Mouse (Mus musculus) liver (tissue): ENCODE data around the gene Atp5j2.
A peak's percentile ranks its signal among the peaks of the same experiment; 100 is the strongest.

Source experiments
- DNase-seq: peaks from one replicate; pipeline ENCODE4 v3.0.0-alpha.2; 2020; ENCODE audit warnings: mixed read lengths

The Atp5j2 gene

DNA sequence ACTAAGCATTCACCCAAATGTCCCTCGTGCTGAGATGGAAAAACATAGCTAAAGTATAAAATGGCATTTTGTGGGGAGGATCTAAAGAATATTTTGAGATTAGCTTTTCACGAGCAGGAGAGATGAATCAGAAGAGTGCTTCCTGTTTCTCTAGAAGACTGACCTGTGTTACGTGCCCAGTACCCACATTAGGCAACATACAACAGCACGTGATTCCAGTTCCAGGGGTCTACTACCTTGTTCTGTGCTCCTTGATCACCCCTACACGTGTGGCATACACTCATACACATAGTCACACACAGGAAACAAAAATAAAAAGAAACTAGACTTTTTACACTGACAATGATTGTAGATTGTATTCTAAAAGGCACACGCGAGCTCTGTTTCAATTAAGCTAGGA lies 8.5 kb upstream of the Atp5j2 start:
- no peak for DNase-seq

DNA sequence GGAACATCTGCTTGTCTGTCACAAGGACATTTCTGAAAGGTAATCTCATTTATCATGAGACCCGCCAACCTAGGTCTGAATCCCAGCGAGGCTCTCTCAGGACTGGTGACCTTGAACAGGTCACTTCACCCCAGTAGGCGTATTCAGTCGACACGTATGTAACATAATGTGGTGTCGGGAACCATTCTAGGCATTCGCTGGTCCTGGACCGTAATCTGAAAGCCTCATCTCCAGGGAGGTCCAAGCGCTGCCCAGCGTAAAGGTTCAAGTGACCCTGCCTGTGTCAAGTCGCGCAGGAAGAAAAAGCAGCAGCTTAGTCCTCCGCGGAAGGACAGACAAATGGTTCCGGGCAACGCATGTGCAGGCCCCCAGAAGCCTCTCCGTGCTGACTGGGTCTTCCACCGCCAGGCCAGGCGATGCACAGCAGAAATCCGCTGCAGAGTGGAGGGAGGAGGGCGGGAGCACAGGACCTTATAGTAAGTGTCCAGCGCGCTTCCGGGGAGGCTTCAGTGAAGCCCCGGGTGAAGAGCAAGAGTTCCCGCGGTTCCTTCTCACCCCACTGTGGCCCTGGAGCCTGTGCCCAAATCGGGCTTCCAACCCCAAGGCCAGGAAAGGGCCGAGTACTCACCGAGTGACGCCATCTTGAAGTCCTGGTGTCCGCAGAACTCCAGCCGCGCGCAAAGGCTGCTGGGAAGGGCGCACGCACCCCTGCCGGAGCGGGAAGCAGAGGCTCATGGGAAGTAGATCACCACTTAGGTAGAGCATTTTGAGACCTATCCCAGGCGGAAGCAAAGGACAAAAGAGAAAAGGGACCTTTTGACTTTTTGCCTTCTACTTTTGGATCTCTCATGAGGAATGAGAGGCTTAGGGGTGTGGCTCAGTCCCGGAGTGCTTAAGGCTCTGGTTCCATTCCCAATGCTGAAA lies 725 bp downstream of the Atp5j2 start:
- DNase-seq: peak; percentile 92

DNA sequence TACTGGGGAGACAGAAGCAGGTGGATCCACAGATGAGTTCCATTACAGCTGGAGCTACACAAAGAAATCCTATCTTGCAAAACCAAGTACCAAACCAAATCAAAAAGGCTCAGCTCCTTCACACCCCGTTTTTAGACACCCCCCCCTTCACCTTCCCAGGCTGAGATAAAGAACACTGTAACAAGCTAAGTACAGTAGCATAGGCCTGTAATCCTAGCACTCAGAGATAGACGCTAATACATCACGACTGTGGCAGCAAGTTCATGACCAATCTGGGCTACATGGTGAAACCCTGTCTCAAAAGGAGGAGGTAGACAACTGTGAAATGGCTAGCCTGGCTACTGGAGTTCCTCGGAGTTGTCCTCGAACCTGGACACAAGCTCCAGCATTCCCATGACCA lies 1.5 kb downstream of the Atp5j2 start:
- DNase-seq: no peak

DNA sequence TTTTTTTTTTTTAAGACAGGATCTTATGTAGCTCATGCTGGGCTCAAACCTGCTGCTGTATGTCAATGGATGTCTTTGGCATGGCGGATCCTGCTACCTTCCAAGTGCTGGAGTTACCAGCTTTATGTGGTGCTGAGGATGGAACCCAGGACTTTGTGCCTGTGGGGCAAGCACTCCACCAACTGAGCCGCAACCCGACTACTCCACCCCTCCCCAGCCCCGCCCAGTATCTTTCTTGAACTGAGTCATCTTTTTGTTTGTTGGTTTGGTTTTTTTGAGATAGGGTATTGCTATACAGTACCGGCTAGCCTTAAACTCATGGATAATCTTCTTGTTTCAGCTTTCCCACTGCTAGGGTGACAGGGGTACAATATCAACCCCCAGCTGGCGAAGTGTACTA lies 2.4 kb downstream of the Atp5j2 start:
- peak; percentile 56 for DNase-seq

DNA sequence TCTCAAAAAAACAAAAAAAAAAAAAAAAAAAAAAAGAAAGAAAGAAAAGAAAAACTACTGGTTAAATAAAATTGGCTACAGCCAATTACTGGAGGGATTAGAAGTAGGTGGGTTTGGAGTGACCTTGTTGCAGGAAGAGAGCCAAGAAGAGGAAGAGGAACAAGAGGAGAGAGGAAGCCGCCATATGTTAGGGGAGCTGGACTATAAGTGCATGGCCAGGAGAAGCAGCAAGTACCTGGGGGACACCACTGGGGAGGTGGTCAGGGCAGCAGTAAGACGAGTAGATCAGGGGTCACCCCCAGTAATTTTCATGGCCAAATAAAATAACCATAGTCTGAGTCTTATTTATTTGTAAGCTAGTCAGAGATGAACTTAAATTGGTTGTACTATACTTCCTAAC lies 6.6 kb downstream of the Atp5j2 start:
- DNase-seq: no peak

DNA sequence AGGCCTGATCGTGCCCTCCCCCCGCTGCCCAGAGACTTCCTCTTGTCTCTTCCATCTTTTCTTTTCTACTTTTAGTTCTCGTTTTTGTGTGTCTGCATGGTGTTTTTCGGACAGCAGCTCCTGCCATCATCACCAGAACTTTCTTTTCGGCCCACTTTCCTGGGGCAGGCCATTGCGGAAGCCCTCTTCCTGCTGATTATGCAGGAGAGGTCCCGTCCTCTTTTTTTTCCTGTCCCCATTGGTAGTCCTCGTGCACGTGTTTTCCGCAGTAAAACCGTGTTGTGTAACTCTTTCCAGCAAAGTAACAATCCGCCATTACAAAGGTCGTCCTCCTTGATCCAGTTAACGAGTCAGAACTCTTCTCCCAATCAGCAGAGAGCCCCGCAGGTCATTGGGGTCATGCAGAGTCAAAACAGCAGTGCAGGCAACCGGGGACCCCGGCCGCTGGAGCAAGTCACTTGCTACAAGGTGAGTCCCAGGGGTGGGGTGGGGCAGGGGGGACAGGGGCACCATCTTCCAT lies 13.3 kb downstream of the Atp5j2 start:
- no peak for DNase-seq

DNA sequence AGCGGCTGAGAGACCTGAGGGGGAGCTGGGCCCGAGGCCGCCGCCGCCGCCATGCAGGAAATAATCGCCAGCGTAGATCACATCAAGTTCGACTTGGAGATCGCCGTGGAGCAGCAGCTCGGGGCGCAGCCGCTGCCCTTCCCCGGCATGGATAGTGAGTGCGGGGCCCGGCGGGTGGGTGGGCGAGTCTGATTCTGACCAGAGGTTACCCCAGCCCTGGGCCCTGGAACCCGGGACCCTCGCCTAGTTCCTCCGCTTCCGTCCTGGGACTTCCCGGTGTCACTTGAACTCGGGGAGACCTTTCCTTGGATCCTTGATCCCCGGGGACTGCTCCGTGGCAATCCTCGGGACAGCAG lies 24.6 kb downstream of the Atp5j2 start:
- DNase-seq: peak; percentile 27

DNA sequence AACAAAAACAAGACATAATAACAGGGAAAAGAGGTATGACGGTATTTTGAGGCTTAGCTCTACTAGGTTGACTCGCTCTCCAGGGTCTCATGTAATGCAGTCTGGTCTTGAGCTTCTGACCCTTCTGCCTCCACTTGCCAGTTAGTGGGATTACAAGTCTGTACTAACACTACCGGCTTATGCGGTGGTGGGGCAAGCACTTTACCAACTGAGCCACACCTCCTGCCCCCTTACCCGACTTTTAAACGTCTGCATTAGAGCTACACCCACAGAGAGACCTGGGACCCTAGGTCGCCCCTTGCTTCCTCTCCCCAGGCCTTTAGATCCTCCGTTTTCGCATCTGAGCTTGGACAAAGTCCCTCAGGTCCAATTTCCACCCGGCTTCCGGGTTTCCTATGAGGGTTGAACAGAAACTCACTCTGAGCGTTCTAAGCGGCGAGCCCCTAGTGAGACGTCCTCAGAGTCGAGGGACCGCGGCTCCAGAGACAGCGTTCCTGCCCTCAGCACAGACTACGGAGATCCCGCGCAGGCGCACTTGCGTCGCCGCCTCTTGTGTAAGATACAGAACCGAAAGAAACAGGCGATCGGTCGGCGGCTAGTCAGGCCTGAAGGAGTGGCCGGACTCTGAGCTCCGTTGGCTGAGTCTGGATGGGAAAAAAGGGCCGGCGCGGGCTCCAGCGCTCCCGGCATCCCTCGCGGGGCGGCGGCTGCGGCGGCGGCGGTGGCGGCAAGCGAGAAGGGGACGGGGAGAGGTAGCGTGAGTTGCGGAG lies 25.1 kb downstream of the Atp5j2 start, which contains the start of the genes Ptcd1 and Cpsf4:
Gene Ptcd1, minus strand, starts transcription at position 573 of the 770 bp plus-strand sequence.
Gene Cpsf4, plus strand, starts transcription at position 678 of the 770 bp plus-strand sequence.
- peak; percentile 99 for DNase-seq

DNA sequence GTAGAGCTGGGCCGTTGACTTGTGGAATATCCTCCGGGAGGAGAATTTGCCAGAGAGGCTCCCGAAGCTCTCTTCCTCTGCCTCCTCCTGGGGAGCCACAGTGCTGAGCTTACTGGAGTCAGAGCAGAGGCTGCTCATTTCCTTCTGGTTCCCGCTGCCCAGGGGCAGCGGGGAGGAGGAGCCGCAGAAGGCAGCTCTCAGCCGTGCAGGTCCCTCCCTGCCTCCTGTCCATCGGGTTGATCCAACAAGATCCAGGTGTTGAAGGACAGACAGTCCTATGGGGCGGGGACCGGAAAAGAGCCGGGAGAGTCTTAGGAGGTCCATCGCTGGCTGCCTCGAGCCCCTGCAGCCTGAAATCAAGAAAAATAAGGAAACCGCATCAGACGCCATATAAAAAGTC lies 26.7 kb downstream of the Atp5j2 start:
- no peak for DNase-seq

DNA sequence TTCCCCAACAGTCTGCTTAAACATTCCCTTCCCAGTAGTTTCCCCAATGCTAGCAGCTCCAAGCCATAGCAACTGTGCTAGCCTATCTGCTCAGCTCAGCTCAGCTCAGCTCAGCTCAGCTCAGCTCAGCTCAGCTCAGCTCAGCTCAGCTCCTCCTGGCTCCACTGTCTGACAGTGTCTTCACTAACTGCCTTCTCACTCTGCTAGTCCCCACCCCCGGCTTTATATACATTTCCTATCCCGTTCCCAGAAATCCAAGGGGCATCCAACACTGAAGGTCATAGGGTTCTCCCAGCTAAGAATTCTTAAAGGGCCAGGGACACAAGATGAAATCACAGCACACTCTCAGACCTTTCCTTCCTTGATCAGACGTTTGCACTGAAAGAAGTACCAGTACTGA lies 27.2 kb downstream of the Atp5j2 start:
- DNase-seq: no peak

DNA sequence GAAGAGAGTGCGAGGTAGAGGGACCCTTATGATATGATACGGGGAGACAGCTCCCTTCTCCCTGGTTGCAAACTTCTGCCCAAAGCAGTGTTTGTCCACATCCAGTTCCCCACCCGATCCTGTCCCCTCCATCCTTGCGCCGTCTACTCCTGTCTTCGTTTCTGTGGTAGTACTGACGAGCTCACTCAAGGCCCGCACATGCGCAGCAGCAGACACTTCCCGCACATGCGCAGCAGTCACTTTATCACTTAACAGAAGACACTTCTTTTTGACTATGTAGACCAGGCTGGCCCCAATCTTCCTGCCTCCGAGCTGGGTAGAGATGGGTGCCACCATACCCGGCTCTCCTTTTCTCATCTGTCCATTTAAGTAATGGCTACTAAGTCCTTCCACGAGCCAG lies 30.5 kb downstream of the Atp5j2 start:
- no peak for DNase-seq

DNA sequence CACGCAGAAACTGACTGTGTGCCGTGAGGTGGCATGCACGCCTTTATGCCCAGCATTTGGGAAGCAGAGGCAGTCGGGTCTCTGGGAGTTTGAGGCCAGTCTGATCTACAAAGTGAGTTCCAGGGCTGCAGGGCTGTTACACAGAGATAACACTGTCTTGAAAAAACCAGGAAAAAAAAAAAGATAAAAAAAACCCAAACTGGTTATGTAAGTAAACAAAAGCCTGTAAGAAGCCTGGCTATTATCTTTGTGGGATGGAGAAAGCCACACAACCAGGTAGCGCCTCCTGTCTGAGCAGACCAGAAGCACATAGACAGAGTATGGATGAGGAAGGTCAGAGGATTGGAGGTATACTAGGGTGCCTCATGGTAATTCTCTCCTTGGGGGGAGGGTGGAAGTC lies 39.2 kb downstream of the Atp5j2 start:
- peak; percentile 41 for DNase-seq

DNA sequence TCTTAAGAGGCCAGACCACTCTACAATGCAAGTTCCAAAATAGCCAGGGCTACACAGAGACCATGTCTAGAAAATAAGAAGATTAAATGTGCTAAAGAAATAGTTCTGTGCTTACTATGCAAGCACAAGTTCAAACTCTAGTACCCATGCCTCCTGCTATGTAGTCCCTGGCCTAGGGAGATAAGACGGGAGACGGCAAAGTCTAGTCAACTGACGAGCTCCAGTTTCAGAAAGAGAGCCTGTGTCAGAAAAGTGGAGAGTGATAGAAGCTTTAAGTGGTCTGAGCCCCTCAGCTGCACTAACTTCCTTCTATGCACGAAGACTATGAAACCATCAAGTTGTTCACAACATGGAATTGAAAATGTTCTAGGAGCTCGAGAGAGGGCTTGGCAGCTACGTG lies 42.6 kb downstream of the Atp5j2 start:
- no peak for DNase-seq

DNA sequence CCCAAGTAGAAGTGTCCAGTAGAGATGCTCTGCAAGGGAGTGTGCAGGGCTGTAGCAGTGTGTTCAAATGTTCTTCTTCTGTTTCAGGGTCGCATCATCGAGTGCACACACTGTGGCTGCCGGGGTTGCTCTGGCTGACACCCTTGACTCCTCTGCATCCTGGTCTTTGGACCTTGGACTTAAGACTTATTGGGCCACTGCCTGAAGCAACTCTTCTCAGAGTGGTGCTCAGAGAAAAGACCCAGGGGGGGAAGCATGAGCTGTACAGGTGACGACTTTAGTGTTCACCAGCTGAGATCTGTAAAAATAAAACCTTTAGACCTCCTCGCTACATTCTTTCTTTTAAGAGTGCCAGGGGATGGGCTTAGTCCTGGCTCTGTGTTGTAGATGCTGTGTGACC lies 44.1 kb downstream of the Atp5j2 start:
- DNase-seq: no peak

DNA sequence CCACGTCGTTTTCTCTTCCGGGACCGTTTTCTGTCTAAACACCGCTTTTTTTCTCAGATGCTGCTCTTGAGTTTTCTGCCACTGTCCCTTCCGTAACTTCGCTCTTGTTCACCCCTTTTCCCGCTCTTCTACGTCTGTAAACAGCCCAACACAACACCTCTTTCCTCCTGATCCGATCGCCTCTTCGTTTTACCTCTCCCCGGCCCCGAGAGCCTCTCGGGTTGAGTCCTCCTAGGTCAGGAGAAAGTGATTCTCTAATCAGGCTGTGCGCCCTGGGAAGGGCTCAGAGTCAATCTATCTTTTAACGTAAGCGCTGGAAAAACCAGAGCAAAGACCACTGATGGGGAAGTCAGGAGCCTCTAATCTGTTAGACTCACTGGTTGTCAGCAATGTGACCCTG lies 51.3 kb downstream of the Atp5j2 start:
- peak; percentile 40 for DNase-seq

DNA sequence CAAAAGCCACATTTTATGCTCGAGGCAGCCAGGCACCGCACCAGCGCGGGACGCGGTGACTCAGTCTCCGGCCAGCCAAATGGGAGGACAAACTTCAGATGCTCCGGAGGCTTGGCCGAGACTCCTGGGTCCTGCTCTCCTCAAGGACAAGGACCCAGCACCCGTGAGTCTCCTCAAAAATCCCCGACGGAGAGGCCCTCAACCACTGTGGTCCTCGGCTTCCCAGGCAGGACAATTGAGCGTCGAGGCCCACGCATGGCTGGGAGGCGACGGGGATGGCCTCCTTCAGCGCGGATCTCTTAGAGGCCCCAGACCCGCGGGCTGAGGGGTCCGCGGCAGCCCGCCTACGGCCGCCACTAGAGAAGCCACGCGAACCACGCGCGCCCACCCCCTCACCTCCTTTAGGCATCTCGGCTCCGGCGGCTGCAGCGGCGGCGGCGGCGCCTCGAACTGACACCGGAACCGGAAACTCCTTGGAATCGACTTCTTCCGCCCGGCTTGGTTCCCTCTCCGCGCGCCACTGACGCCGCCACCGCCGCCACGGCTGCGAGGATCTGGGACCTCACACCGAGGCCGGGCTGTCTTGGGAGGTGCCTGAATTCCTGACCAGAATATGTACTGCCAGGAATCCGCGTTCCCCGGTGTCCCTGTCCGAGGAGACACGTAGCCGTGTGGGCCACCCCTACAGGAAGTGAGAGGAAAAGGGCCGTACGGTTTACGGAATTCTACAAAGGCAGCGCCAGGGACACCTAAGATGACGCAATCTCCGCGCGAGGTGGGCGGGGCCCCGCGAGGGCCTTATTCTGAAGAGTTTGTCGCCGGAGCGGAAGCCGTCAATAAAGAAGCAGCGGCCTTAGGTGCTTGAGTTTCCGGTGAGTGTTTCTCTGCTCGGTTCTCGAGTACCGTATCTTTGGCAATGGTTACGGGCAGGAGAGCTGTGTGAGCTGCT lies 52.0 kb downstream of the Atp5j2 start, which contains the start of the genes Pdap1 and Bud31:
Gene Pdap1, minus strand, starts transcription at position 668 of the 949 bp plus-strand sequence.
Gene Bud31, plus strand, starts transcription at position 792 of the 949 bp plus-strand sequence.
- peak; percentile 95 for DNase-seq

DNA sequence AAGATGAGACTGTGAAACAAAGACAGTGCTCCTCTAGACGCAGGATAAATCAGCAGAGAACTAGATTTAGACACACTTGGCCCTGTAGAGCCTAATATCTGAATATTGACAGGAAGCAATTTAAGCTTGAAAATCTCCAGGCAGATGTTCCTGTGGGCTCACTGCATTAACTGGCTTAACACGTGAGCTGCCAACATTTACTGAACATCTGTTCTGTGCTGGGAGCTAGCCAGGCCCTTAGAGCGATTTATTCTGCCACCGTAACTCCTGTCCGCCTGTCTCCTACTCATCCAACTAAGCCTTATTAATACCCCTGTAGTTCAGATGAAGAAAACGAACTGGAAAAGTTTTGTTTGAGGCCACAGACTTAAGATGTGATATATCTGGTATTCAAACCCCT lies 53.0 kb downstream of the Atp5j2 start:
- DNase-seq: no peak
